Mouse (Mus musculus) yolk sac, embryonic 10.5 days (tissue): ENCODE measurements around the gene 2510039O18Rik.

Experiments used
- DNase-seq: peaks from one replicate; pipeline ENCODE4 v3.0.0-alpha.2; 2017; ENCODE audit warnings: low spot score

The 2510039O18Rik gene

DNA sequence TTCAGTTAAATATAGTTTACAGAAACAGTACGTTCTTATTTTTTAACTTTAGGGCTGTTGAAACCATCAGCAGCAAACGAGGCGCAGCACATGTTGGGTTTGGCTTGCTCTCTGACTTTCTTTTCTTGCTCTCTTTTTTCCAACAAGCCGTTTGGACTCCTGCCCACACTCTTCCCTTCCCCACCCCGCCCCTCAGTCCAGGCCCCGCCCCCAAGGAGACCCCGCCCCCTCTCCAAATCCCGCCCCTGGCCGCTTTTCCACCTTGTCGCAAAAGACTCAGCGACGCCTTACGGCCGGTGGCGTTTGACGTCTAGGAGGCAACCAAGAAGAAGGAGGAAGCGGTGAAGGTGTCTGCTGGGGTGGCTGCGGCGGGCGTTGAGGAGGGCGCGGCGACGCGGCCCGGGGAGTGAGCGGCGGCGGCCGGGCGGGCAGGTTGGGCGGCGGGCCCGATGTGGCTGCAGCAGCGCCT lies at the start of gene 2510039O18Rik:
2510039O18Rik (plus strand) TSS at position 320 of the 469 bp plus-strand sequence.
- peak; percentile 90 for DNase-seq

DNA sequence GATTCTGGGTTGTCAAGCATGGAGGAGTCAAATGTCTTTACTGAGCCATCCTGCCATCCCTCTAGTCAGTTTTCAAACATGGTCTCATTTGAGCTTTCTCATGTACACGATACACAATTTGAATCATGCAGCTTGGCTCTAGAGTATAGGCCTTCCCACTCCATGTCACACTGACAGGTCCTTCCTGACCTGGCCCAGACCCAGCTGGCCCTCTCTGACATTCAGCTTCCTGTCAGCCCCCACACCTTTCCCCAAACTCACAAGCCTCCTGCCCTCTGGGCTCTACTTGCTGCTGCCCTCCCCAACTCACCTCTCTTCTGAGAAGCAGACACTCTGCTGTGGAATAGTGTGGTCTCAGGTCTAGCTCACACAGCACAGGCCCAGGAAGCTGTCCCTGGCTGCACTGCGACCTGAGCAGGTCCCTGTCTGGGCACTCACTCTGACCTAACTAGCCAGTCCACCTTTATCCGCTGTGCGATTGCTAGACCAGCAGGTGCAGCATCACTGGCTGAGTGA lies 44.8 kb upstream of the 2510039O18Rik start:
- DNase-seq = no peak

DNA sequence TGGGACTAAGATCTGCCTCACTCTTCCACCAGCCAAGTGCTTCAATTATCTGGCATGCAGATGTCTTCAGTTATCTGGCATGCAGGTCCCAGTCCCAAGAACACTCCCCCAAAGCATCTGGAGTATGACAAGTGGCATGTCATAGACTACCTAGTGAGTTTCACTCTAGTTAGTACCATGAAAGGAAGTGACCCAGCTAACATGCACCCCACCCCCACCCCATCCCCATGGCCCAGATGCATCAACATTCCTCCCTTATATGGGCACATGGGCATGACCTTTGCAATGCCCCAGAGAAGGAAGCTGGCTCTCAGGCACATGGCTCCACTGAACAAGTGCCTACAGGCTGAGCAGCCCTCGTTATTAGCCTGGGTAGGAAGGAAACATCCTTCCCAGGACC lies 44.3 kb upstream of the 2510039O18Rik start:
- DNase-seq = no peak

DNA sequence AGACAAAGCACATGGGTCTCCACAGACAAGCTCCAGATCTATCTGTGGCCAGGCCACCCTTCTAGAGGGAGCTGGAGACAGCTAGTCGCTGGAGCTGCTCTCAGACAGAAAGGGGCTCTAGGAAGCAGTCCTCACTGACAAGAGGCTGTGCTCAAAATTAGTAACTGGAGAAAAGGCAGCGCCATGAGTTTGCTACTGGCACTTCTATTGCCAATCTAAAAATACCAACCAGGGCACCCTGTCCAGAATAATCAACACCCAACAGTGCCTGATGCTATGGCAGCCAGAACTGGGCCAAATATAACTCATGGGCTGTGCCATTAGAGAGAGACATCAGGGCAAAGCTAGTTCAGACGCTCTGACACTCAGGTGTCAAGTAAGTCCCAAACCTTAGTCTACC lies 43.3 kb upstream of the 2510039O18Rik start:
- no peak for DNase-seq

DNA sequence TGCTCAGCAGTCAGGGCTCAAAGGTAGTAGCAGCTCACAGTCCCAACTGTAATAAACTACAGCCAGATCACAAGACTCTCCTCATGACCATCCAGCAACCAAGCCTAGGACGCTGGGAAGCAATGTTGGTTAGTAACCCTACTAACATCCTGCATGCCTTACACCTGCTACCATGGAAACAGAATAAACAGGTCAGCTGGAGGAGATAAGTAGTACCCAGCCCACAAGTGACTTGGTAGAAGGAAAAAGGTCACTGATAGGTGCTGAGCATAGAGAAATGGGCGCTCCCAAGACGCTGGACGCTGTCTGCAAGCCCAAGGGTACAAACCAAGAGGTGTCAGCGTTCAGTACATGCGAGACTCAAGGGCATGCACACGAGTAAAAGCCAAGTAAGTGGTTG lies 40.2 kb upstream of the 2510039O18Rik start:
- DNase-seq = peak; percentile 63

DNA sequence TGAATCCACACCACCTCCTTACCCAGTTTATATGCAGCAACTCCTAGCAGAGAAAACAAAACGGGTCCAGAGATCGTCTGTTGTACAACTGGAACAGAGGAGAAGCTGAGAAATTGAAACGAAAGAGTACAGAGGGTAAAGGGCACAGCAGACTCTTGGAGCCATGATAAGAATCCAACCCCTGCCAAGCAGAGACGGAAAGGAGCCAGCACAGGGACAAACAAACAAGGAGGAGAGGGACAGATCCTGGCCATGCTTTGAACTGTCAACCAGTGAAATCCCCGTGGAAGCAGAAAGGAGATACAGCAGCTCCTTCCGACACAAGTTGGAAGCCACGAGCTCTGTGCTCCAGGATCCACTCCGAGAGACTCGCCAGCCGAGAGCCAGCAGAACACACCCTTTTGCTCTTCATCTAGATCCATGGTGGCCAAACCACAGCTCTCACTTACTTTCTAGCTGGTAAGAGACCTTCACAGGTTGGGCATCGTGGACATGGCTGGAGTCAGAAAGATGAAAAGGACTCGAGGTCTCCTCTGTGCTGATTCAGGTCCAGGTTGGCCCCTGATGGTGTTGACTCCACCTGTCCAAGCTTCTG lies 37.7 kb upstream of the 2510039O18Rik start:
- DNase-seq = peak; percentile 66

DNA sequence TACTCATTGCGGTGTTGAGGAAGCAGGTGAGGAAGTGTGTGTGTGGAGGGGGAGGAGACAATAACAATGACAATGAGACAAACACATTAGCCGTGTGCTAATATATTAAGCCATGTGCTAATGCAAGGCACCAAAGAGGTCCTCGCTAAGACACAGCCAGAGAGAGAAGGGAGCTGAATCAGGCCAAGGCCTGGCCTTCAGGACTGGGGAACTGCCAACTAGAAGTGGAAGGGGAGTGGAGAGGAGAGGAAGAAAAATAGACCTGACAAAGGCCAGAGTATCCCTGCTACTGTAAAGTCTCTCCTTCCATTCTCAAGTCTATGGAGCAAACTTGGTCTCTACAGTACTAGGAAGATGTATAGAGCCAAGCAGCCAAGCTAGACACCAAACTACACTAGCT lies 37.1 kb upstream of the 2510039O18Rik start:
- peak; percentile 53 for DNase-seq

DNA sequence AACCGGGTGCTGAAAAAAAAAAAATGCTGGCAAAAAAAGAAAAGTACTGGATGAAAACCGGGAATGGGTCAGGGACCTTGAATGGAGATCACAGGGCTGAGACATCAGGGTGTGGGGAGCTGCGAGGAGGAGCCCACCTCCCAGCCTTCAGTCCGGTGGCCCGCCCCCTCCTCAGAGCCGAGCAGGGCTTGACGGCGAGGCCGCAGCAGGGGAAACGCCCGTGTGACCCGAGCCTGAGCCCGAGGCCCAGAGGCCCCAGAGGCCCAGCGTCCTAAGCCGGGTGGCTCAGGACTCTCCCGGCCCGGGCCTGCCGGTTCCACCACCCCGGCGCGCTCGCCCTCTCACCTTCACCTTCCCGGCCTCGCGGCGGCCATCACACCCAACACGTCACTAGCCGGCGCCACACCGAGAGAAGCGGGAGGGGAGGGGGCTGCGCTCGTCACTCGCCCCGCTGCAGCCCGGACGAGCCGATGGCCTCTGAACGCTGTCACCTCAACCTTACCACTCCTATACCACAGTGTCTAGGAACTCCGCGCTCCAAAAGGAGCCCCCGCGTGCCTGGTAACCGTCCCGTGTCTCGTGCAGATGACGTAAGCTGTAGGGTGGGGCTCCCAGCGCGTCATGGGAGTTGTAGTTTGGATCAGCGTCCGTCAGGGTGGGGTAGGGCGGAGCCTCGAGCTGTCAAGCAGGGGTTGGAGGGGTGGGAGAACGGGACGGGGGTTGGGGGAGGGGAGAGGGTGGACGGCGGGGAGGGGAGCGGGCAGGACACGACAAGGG lies 36.2 kb upstream of the 2510039O18Rik start, which contains the start of gene Mfn2:
Mfn2 (minus strand) TSS at position 392 of the 777 bp plus-strand sequence.
- peak; percentile 95 for DNase-seq

DNA sequence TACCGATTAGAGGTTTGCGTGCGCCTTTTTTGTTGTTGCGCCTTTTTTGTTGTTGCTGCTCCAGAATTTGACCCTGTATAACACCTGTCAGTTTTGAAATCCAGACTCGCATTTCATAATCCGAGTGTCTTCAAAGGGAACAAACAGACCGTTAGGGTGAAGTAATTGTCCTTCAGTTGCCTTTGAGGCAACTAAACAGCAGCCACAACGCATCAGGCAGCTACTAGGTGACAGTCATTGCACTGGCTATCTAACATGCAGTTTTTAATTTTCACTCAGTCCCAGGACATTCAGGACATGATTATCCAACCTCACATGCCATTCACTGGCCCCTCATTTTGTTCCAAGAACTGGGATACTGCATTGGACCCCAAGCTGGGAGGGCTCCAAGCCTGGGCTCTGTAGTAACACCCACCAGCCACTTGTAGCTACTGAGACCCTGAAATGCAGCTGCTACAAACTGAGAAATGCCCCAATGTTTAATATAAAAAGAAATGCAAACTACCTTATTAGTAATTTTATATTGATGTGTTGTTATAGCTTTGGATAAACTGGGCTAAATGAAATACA lies 35.5 kb upstream of the 2510039O18Rik start:
- no peak for DNase-seq

DNA sequence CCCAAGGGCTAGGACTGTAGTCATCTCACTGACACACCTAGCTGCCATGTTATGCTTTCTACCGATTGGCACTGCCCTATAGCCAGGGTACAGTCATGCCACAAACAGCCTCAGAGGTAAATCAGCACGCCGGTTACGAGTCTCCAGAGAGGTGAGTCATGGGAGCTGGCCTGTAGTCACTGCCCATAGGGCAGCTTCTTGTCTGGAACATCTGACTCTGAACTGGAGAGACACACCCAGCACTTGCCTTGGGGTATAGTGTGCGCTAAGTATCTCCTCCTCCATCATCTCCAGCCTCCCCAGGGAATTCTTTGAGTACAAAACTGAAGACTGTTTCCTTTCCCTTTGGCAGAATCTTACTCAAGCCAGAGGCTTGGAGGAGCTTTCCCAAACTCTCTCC lies 34.5 kb upstream of the 2510039O18Rik start:
- DNase-seq = no peak

DNA sequence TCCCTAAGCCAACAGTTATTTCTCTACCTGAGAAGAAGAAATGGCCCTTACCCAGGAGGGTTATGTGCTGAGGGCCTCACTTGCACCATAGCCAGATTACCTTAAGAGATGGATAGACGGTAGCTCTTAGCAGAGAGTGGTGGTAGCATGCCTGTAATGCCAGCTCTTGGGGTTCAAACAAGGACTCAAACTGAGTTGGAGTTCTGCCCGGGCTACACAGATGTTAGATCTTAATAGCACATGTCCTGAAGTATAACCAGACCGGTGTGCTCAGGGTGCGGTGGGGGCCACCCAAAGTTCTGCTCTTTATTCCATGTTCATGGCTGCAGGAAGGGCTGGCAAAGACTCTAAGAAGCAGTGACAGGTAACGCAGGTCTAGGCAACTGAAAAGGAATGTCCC lies 31.2 kb upstream of the 2510039O18Rik start:
- no peak for DNase-seq

DNA sequence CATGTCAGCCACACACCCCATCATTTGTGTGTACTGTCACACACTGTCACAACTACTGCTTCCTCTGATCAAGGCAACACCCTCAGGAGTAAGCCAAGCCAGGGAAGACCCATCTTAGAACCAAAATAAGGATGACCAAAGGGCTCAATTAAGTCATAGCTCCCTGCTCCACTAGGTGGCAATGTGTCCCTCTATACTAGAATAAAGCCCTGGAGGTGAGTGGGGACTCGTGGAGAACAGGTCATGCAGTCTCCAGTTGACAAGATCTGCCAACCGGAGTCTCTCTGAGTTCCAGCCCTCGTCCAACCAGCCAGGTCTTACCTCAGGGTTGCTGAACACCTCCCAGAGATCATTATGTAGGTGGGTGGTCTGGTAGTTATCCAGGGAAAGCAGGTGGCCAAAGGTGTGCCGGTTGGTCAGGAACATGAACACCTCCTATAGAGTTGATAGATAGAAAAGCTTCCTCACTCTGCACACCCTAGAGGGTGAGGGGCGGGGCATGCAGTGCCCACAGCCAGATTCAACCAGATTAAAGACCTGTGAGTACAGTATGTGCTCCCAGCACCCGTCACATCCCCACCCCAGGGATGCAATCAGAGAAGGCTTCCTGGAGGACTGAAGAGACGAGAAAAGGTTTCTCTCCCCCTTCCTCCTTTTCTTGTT lies 22.1 kb upstream of the 2510039O18Rik start:
- DNase-seq = no peak

DNA sequence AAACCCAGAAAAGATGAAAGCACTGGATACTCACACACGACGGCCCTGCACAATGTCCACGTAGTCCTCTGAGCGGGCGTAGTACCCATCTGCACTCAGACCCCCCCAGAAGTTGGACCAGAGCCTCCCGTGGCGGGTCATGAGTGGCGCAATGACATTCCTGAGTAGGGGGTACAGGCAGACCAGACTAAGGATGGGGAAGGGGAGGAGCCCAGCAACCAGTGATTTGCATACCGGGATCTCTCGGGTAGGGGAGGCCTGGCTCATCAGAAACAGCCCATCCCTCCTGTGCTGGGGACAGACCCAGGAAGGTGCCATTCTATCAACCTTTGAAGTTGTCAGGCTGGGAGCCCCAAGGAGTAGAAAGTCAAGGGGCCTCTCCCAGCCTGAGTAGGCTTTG lies 19.7 kb upstream of the 2510039O18Rik start:
- no peak for DNase-seq

DNA sequence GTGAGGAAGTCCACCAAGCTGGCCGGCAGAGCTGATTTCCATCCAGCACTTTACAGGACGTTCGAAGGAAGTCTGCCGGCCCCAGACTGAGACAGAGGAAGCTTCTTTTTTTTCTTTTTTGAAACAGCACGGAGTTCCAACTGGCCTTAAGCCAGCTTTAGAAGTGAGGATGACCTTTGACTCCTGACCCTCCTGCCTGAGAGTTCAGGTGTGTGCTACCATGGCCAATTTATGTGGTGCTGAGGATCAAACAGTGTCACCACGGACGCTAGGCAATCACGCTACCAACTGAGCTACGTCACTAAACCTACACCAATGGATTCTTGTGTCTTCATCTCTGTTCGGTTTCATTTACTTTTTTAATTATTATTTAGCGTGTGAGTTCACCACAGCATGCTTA lies 18.4 kb upstream of the 2510039O18Rik start:
- DNase-seq = peak; percentile 54

DNA sequence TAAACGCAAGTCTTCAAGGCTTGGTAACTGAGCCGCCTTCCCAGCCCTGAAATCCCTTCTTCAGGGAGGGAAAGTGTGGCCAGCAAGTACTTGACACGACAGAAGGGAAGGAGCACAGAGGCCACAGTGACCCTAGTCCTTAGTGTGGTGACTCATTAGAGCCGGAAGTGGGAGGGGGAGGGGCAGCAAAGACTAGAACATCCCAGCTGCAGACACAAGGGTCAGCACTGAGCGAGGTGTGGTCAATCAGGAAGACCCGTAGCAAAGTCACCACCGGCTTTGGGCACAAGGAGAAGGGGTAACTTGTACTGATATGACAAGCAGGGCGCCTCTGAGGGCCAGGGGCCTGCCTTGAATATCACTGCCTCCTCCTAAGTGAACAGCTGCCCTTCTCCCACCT lies 13.0 kb upstream of the 2510039O18Rik start:
- peak; percentile 80 for DNase-seq

DNA sequence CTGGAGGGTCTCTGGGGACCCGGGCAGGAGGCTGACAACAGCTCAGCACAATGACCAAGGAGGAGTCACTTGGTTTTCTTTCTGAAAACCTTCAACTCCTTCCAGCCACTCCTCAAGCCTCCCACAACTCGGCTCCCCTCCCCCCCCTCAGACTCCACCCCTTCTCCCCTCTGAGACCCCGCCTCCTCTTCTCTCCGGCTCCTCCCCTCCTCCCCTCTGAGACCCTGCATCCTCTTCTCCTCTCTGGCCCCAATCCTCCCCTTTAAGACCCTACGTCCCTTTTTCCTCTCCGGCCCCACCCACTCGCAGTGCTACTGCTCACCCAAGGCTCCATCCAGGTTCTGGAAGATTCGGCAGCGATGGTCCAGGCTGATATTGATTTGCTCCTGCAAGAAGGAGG lies 12.6 kb upstream of the 2510039O18Rik start:
- DNase-seq = no peak

DNA sequence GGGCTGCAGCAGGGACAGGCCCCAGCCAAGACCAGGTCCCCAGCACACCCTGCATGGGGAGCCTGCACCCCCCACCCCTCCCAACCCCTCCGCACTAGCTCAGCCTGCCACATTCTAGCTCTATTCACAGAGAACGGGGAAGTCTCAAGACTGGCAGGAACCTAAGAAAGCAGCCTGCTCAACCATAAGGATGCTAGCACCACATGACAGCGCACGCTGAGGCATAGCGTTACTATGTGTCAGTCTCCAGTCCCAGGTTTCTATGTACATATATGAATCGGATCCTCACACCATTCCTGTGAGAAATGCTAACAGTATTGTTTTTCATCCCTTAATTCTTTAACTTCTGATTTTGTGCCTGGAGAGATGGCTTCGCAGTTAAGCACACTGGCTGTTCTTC lies 12.2 kb upstream of the 2510039O18Rik start:
- no peak for DNase-seq

DNA sequence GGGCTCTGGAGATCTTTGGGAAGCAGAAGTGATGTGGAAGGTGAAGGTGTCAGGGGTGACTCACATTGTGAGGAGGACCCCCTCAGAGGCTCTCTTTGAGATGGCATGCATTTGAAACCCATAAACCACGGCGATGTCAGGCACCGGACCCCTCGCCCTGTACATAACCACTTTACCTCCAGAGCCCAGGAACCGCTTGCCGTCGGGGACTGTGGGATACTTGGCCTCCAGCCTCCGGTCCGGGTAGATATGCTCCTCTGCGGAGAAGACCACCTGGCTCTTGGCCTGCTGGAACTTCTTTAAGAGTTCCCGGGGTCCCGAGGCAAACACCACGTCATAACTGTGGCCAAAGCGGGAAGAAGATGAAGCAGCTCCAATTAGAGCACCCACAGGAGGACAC lies 9.7 kb upstream of the 2510039O18Rik start:
- no peak for DNase-seq

DNA sequence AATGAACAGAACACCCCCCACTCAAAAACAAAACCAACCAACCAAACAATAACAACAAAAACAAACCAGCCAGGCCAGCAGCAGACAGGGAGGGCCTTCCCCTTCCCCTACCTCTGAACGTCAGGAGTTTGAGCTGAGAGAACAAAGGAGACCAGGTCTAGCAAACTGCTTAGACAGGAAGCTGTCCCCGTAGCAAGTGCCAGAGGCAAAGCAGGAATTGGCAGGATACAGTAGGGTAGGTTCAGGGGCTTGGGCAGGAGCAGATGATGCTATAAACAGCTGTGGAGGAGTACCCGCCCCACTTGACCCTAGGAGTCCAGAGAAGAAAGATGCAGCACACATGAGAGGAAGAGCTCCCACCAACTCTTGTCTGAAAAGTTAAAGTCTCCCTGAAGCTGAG lies 6.6 kb upstream of the 2510039O18Rik start:
- no peak for DNase-seq

DNA sequence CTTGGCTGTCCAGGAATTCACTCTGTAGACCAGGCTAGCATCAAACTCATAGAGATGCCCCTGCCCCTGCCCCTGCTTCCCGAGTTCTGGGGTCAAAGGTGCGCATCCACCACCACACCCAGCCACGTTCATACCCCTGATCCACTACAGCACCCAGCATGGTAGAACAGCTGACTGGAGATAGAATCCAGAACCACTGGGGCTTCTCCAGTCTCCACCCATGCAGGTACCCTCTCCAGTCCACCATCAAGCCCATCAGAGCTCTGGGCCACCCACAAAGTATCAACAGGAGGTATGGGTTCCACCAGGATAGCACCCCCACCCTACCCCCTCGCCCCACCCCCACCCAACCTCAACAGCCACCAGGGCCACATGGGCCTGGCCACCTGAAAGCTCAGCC lies 6.1 kb upstream of the 2510039O18Rik start:
- no peak for DNase-seq

DNA sequence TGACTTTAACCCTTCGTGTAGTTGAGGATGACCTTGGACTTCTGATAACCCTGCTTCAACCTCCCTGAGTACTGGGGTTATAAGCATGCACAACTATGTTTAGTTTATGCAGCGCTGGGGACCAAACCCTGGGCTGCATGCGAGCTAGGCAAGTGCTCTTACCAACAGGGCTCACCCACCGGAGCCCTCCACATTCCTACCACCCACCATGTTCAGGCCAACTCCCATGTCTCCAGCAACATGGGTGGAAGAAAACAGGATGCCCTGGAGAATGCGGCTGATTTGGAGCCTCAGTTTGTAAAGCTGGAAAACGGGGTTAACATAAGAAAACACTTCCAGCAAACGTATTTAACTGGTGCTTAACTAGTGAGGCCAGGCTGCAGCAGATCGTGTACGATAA lies 4.8 kb upstream of the 2510039O18Rik start:
- DNase-seq = no peak

DNA sequence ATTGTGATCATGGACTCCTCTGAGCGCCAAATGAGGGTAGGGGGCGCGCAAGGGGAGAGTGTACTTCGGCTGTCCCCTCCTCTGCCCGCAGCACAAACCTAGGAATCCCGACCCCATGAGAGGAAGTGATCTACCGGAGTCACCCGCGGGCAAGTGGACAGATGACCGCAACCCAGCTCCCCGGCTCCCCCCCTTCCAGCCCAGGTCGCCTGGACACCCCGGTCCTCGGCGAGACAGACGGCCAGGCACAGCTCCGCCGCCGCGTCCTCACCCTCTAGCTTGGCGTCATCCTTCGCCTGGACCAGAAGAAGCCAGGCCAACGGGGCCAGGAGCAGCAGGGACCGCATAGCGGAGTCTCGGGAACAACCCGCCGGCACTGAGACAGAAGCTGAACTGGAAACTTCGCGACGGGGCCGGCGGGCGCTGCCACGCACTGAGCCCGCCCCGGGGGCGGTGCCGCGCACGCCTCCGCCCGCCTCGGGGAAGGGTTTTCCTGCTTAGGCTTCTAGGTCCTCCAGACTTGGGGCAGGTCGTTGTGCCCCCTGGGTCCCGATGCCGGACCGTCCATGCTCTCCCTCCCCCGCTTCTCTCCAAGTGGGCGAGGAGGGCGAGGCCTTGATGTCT lies 4.3 kb upstream of the 2510039O18Rik start, which contains the start of gene Plod1:
Plod1 (minus strand) TSS at position 437 of the 624 bp plus-strand sequence.
- peak; percentile 81 for DNase-seq
